Mouse (Mus musculus) granulocyte monocyte progenitor cell, adult 5-6 weeks (primary cell): Measurements from ENCODE around the gene Srsf4. TPM values are rescaled to one million over a fixed set of nuclear protein-coding genes. Genes with fewer than 3 reads are reported as not detected.

ENCODE experiments used
- ATAC-seq: replicated peaks from 2 replicates; pipeline ENCODE4 v1.8.0; 2016; ENCODE audit warnings: mild to moderate bottlenecking, moderate TSS enrichment, inconsistent platforms; ENCODE audit not compliant: poor library complexity, severe bottlenecking
- total RNA-seq, 2 experiments: library from RNA; stranded (forward) in 1 of 2; stranded (reverse) in 1 of 2; fragments of 200-712, 200-1000 nt in 1 of 2; fragments of >200 nt in 1 of 2; fragmentation: Nextera tagmentation in 1 of 2; gene quantifications; 2 replicates each; pipeline ENCODE4 v1.2.3; 2014 to 2017

Gene Srsf4
- total RNA-seq, 2 experiments from 2014 or later: 62.0 to 66.8 TPM

- ATAC-seq: no peak
Measured at GRCm38 (mm10) chr4:131911521-131911920, 38.1 kb downstream of the Srsf4 start.

DNA sequence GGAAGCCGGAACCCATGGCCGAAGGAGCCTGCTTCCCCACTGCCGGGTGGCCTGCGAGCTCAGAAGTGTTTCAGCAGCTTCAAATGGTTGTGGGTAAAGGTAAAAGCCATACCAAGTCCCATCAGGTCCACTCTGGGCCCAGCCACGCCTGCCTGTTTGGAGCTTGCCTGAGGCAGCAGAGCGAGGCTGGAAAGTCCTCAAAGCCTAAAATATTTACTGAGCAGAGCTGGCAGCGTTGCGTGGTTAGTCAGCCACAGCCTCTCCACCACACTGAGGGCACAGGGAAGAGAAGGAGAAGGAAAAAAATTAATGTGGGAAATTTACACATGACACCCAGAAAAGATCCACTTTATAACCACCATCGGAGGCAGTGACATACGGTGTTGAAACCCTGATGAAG lies 40.1 kb downstream of the Srsf4 start:
- no peak for ATAC-seq

DNA sequence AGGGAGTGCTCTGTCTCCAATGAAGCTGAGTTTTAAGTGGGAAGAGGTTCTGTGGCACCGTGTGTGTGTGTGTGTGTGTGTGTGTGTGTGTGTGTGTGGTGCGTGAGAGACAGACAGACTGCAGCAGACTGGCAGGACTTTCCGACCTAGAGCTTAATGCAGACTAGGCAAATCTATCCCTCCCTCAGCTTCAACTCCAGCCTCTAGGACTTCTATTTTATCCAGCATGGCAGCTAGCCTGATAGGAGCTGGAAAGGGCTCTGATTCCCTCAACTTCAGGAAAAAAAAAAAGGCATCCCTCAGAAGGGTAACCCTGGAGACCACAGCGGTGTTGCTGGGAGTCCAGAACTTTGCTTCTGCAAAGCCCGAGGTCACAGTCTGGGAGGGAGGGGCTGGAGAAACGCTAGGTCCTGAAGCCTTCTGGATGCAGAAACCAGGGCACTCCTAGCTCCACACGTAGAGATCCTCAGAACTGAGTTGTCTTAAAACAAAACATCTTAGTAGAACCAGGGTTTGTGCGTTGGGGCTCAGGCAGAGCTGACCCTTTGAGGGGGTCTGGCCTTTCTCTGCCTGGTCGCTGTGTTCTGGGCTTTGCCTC lies 40.7 kb downstream of the Srsf4 start:
- no peak for ATAC-seq

- no peak for ATAC-seq
Measured at GRCm38 (mm10) chr4:131914891-131915469, 41.6 kb downstream of the Srsf4 start.

DNA sequence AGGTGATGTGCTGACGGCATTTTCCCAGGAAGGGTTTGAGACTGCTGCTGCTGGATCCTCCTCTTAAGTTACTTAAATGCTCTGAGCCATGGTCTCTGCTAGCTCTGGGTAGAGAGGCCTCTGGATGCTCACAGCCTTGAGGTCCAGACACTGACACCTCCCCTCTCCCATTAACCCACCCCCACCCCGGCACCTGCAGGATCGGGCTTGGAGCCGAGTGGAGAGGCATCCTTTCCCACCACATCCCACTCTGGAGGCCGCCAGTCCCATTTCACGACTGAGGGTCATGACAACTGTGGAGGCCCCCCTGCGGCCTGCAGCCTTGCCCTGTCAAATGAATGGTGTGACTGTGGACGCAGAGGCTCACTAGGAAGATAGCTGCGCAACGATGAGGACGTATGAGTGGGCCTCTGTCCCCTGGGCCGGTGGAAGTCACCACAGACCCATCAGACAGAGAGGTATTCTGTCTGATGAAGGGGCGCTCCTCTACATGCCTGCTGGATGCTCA lies 42.5 kb downstream of the Srsf4 start:
- ATAC-seq: no peak

GRCm38 (mm10) chr4:131916425-131916824 lies 43.0 kb downstream of the Srsf4 start:
- ATAC-seq: peak; percentile 69

DNA sequence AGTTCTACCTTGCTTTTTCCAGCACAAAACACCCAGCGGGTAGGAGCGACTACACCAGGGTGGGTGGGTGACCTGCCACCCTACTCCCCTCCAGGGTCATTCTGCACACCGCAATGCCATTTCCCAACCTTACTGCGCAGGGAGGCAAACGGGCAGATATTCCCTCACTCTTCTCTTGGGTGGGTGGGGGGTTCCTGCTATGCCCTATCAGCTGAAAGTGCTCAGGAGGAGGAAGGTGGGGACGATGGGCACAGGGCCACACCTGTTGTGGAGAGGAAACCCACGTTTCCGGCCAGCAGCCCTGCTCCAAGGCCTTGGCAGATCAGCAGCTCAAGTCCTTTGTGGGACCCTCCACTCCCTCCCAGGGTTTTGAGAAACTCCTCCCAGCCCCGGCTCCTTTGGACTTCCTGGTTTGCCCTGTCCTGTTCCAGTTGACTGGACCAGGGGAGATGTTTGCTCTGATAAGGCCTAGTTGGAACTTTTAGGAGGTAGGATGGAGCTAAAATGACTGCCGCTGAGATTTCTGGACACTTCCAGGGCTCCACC lies 43.7 kb downstream of the Srsf4 start:
- ATAC-seq: no peak

DNA sequence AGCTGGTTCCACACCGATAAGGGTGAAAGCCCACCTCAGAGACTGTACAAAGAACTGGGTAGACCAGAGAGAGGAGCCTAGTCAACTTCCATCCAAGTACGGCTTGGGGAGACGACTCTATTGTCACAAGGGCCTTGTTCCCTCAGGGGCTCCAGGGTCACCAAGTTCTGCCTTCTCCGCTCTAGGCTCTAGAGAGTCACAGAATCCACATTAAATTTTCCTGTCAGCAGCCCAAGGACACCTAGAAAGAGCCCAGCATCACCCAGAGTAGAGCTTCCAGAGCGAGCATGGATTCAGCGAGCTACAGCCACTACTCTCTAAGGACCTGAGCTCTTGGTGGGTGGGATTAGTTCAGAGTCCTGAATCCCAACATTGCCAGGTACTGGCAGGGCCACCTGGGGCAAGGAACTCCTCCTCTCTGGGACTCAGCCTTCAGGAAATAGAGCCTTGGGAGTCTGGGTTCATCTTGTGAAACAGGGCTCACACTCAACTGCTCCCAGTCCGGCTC lies 44.7 kb downstream of the Srsf4 start:
- ATAC-seq: no peak

DNA sequence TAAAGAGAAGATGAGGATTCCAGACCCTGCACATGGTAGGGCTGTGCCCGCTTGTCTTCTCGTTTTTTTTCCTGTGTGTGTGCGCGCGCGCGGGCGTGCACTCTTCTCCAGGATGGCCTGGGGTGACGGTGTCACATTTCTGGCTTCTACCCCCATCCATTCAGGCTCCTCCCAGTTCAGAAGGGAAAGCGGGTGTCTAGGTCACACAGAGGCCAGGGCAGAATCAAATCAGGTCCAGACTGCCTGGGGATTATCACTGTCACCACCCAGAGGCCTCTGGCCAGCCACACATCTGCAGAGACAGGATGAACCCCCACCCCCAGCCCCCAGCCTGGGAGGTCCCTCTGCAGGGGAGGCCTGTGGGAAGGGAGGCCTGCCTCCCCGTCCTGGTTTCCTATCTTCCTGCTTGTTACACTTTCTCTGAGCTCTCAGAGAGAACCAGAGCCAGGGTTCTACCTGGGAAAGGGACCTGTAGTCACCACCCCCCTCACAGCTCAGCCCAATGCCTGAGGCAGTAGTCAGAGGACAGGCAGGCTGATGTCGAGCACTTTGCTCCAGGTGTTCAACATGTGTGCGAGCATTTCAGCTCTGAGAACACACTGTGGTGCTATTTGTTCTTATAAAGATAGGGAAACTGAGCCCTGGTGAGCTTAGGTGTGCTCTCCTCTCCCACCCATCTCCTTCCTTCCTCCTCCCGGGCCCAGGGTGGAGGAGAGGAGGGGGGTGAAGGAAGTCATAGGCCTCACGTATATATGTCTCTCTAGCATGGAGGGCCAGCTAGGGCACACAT lies 45.5 kb downstream of the Srsf4 start:
- ATAC-seq: no peak

GRCm38 (mm10) chr4:131919506-131920140 lies 46.2 kb downstream of the Srsf4 start:
- ATAC-seq: no peak

- ATAC-seq: peak; percentile 20; the same call in 1 of the 2 replicates
Measured at GRCm38 (mm10) chr4:131920141-131920594, 46.8 kb downstream of the Srsf4 start.

GRCm38 (mm10) chr4:131920595-131921351 lies 47.4 kb downstream of the Srsf4 start:
- ATAC-seq: no peak

- ATAC-seq: no peak
Measured at GRCm38 (mm10) chr4:131921461-131922346, 48.3 kb downstream of the Srsf4 start, which contains the start of gene Tmem200b. Gene Tmem200b, plus strand, starts transcription at chr4:131921771.

GRCm38 (mm10) chr4:131922404-131922803 lies 49.0 kb downstream of the Srsf4 start:
- no peak for ATAC-seq

DNA sequence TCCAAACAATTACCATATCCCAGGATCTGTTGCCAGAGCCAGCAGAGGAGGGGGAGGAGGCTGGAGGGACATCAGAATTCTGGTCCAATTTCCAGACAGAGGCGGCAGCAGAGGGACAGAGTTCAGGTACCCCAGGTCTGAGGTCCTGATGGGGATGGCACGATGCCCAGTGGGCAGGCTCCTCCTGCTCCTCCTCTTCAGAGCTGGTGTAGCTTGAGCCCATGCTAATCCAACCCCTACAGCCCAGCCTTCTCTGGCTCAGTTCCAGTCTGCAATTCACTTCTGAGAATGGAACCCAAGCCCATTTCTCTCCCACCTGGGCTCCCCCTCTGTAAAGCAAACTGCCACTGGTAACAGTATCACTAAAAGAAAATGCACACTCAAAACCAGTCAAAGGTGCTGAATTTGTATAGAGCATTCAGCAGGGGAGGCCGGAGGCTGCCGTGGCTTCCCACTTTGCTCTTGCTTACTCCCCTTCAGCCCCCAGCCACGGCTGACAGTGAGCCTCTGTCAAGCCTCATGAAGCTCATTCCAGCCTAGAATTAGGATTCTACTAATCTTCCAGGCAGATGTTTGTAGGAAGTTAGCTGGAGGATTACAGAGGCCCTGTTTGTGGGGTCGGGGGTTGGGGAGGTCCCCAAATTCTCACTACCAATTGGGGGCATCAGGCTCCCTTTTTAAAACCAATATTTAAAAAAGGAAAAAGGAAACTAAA lies 50.8 kb downstream of the Srsf4 start:
- ATAC-seq: no peak

GRCm38 (mm10) chr4:131929146-131929545 lies 55.7 kb downstream of the Srsf4 start:
- ATAC-seq: no peak

GRCm38 (mm10) chr4:131939459-131939858 lies 66.0 kb downstream of the Srsf4 start:
- no peak for ATAC-seq

DNA sequence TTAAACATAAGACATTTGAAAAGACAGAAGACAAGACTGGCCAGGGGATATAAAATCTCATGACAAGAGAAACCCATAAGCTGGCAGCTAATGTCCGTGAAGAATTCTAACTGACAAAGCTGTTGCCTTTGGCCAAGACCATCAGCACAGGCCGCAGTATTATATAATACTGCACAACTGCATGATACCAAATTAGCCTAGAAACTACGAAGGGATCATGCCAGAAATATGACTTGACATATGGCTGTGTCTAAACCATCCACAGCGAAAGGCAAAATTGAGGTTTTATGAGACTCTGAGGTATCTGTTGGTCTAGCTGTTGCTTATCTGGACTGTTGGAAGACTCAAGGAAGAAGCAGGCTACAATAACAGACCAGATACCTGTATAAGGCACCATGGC lies 67.4 kb downstream of the Srsf4 start:
- no peak for ATAC-seq
